Mouse (Mus musculus) heart, embryonic 10.5 days (tissue): ENCODE results near the gene Slc18b1. TPM values are rescaled to one million over a fixed set of nuclear protein-coding genes. Genes with fewer than 3 reads are reported as not detected.

Experiments
- DNase-seq: peaks from one replicate; pipeline ENCODE4 v3.0.0-alpha.2; 2017; ENCODE audit warnings: low spot score
- H3K27ac ChIP-seq: fragments of 300-500 bp; sonication (generic); 2 replicates; pipeline ENCODE4 v1.5.1; 2016; ENCODE audit warnings: mild to moderate bottlenecking
- H3K27me3 ChIP-seq: fragments of 300-500 bp; sonication (generic); 2 replicates; pipeline ENCODE4 v1.6.1; 2016; ENCODE audit warnings: mild to moderate bottlenecking; ENCODE audit not compliant: poor library complexity, insufficient read depth, severe bottlenecking
- H3K36me3 ChIP-seq: fragments of 300-500 bp; sonication (generic); 2 replicates; pipeline ENCODE4 v1.6.1; 2016; ENCODE audit warnings: mild to moderate bottlenecking, moderate library complexity
- H3K4me1 ChIP-seq: fragments of 300-500 bp; sonication (generic); 2 replicates; pipeline ENCODE4 v1.6.1; 2016; ENCODE audit warnings: mild to moderate bottlenecking
- H3K4me3 ChIP-seq: fragments of 300-500 bp; sonication (generic); 2 replicates; pipeline ENCODE4 v1.5.1; 2016; ENCODE audit warnings: mild to moderate bottlenecking, moderate library complexity
- H3K9me3 ChIP-seq: fragments of 300-500 bp; sonication (generic); 2 replicates; pipeline ENCODE4 v1.6.1; 2016; ENCODE audit warnings: mild to moderate bottlenecking, moderate library complexity
- whole genome bisulfite sequencing: fragments of 180-500 bp; shearing (Covaris S2); methylation state at CpG from one replicate; pipeline ENCODE4 v1.1.7; 2016; 5-methylcytosine and 5-hydroxymethylcytosine counted together
- polyA plus RNA-seq: library from polyadenylated mRNA; unstranded; fragments of >200 nt; fragmentation: Nextera tagmentation; extraction: Ambion mirVana; gene quantifications from 2 replicates; pipeline ENCODE4 v1.2.1, GENCODE M21; 2016

Gene Slc18b1
- polyA plus RNA-seq, 1 experiment from 2014 or later = 5.6 TPM

GRCm38 (mm10) chr10:23812852-23813766 is 16.3 kb downstream of the Slc18b1 start:
- no peaks in the 10 kb centered on the region for H3K9me3 ChIP-seq
- no peaks in the 10 kb centered on the region for H3K27me3 ChIP-seq
- no peak overlapping the region for H3K4me3 ChIP-seq
- H3K27ac ChIP-seq = no peak overlapping the region
- 0 out of 2 replicates have a peak, but pooled peaks cover 5% of the 10 kb centered on the region for H3K4me1 ChIP-seq
- H3K36me3 ChIP-seq = no peaks in the 10 kb centered on the region
- DNase-seq = no peak
- 55% methylated on average over 11 of the region's 11 CpGs for WGBS

DNA sequence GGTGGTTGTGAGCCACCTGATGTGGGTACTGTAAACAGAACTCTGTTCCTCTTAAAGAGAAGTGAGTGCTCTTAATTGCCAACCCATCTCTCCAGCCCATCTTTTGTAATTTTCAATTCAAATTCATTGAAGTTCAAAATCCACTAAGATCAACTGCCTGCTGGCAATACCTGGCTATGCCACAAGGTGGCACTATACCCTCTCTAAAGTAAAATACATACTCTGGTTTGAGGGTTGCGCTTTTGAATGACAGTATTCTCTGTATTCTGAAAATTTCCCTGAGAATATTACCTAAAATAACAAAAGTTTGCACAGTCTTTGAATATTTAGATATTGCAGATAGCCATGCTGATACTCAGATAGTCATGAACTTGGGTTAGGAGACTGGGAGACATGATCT is 18.4 kb downstream of the Slc18b1 start:
- Histone ChIP-seq H3K4me3 (no peak overlapping the region), H3K36me3 (peaks cover 8% of the 10 kb centered on the region; the same call in 1 of the 2 replicates), H3K27ac (no peak overlapping the region), H3K9me3 (no peaks in the 10 kb centered on the region), H3K27me3 (no peaks in the 10 kb centered on the region), H3K4me1 (0 out of 2 replicates have a peak, but pooled peaks cover 5% of the 10 kb centered on the region)
- 64% methylated on average over 1 of the region's 1 CpGs for WGBS
- no peak for DNase-seq

- Histone ChIP-seq H3K27me3 (no peaks in the 10 kb centered on the region), H3K9me3 (no peaks in the 10 kb centered on the region), H3K4me1 (0 out of 2 replicates have a peak, but pooled peaks cover 5% of the 10 kb centered on the region), H3K27ac (no peak overlapping the region), H3K4me3 (no peak overlapping the region), H3K36me3 (peaks cover 8% of the 10 kb centered on the region; the same call in 1 of the 2 replicates)
- DNase-seq = no peak
- WGBS = 66% methylated on average over 7 of the region's 7 CpGs
Measured at GRCm38 (mm10) chr10:23816241-23816640, 19.5 kb downstream of the Slc18b1 start.

- no peak for DNase-seq
- Histone ChIP-seq H3K9me3 (no peaks in the 10 kb centered on the region), H3K27me3 (no peaks in the 10 kb centered on the region), H3K4me3 (no peak overlapping the region), H3K4me1 (no peaks in the 10 kb centered on the region), H3K36me3 (peaks cover 36% of the 10 kb centered on the region; the same call in 1 of the 2 replicates), H3K27ac (no peak overlapping the region)
- 84% methylated on average over 7 of the region's 7 CpGs for WGBS
Measured at GRCm38 (mm10) chr10:23826516-23826915, 29.7 kb downstream of the Slc18b1 start.

DNA sequence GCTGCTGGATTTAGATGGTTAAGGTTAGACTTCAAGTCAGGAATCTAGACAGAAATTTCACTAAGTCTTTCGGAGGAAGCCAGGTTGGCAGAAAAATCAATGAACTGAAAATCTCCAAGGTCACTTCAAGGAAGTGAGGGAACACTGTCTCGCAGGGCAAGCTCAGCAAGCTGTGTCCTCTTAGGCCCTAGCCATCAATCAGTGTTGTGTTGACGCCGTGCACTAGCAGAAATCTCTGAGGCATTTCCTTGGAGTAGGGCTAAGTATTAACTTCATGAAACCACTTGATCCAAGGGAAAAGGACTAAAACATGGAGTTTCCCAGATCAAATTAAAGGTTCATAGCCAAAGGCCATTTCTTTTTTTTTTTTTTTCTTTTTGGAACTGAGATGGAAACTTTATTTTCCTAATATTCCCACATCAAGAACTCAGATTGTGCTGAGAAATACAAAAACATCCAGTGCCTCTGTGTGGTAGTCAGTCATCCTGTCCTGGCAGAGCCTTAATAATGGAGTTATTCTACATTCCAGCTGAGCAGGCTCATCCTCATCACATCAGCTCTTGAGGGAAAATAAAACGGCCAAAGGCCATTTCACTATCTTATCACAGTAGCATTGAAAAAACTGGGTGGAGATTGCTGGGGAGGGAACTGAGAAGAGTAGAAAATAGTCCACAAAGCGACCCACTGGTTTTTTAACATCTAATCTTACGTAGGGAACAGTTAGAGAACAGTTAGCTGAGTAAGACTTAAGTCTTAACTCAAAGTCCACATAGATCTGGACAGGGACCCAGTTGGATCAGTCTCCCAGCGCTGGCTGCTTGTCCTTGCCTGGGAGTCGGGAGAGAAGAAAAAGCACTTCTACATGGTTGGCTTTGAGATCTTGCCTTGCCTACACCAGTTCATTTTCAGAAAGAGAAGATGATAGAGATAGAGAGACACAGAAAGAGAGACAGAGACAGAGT is 39.5 kb downstream of the Slc18b1 start:
- Histone ChIP-seq H3K9me3 (no peaks in the 10 kb centered on the region), H3K4me1 (no peaks in the 10 kb centered on the region), H3K27ac (no peak overlapping the region), H3K4me3 (no peak overlapping the region), H3K27me3 (no peaks in the 10 kb centered on the region), H3K36me3 (no peaks in the 10 kb centered on the region)
- DNase-seq = no peak
- 53% methylated on average over 9 of the region's 9 CpGs for WGBS

DNA sequence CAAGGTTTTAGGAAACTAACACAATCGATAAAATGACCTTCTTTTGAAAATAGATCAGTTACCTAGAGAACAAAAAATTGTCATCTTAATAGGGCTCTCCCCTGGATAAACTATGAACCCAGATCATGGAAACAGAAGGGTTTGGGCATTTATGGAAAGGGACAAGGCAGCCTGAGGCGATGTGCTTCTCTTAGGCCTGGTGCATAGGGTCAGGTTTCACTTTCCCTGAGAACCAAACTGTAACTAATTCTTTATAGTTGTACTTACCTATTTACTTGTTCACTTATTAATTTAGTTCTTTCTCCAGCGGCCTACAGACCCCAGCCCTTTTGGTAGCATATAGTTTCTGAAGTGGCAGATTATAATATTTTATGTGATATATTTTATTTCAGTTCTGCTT is 40.3 kb downstream of the Slc18b1 start:
- no peak for DNase-seq

GRCm38 (mm10) chr10:23838910-23839309 is 42.1 kb downstream of the Slc18b1 start:
- no peaks in the 10 kb centered on the region for H3K27me3 ChIP-seq
- no peaks in the 10 kb centered on the region for H3K9me3 ChIP-seq
- DNase-seq = no peak
- no peak overlapping the region for H3K4me3 ChIP-seq
- no peak overlapping the region for H3K27ac ChIP-seq
- no peaks in the 10 kb centered on the region for H3K36me3 ChIP-seq
- 91% methylated on average over 3 of the region's 3 CpGs for WGBS
- H3K4me1 ChIP-seq = no peaks in the 10 kb centered on the region

More for the DNA sequence above, 40.3 kb downstream of the Slc18b1 start:
- Histone ChIP-seq H3K27ac (no peak overlapping the region), H3K27me3 (no peaks in the 10 kb centered on the region), H3K4me3 (no peak overlapping the region), H3K4me1 (no peaks in the 10 kb centered on the region), H3K36me3 (no peaks in the 10 kb centered on the region), H3K9me3 (no peaks in the 10 kb centered on the region)
- 64% methylated on average over 3 of the region's 3 CpGs for WGBS

GRCm38 (mm10) chr10:23839368-23839767 is 42.6 kb downstream of the Slc18b1 start:
- DNase-seq = no peak
- 28% methylated on average over 9 of the region's 9 CpGs for WGBS
- Histone ChIP-seq H3K9me3 (no peaks in the 10 kb centered on the region), H3K27ac (no peak overlapping the region), H3K4me1 (no peaks in the 10 kb centered on the region), H3K27me3 (no peaks in the 10 kb centered on the region), H3K36me3 (no peaks in the 10 kb centered on the region), H3K4me3 (no peak overlapping the region)

DNA sequence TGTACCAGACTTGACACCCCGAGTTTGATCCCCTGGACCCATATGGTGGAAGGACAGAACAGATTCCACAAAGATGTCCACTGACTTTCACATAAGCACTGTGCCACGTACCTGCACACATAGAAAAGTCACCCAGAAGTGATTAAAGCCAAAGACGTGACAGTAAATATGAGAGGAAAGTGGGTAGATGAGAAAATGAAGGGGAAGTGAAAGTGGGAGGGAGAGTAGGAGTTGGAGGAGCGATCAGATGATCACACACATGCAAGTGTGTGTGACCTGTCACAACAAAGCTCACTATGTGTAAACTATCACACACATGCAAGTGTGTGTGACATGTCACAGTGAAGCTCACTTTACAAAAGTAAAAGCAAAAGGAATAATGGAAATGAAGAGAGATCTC is 43.7 kb downstream of the Slc18b1 start:
- Histone ChIP-seq H3K4me1 (no peaks in the 10 kb centered on the region), H3K36me3 (no peaks in the 10 kb centered on the region), H3K9me3 (no peaks in the 10 kb centered on the region), H3K4me3 (no peak overlapping the region), H3K27ac (no peak overlapping the region), H3K27me3 (no peaks in the 10 kb centered on the region)
- 76% methylated on average over 4 of the region's 4 CpGs for WGBS
- no peak for DNase-seq

- 81% methylated on average over 4 of the region's 4 CpGs for WGBS
- no peaks in the 10 kb centered on the region for H3K27me3 ChIP-seq
- DNase-seq = no peak
Measured at GRCm38 (mm10) chr10:23851228-23851912, 54.6 kb downstream of the Slc18b1 start, which contains the start of gene Vnn3. Vnn3 (plus strand) TSS chr10:23851462.

DNA sequence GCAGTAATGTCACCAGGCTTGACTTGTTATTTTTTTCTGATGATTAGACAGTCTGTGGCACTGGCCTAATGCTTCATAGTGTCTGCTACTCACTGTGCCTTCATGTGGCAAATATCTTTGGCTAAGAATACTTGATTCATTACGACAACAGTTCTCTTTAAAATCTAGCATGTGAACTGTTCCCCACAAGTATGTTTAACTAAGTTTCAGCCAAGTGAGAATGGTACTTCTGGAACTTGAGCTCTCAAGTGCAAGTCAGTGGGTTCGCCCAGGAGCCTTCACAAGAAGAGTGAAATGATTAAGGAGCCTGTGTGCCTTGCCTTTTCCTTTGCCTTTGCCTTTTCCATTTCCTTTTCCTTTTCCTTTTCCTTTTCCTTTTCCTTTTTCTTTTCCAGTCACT is 55.3 kb downstream of the Slc18b1 start:
- Histone ChIP-seq H3K36me3 (no peaks in the 10 kb centered on the region), H3K4me3 (no peak overlapping the region), H3K27me3 (no peaks in the 10 kb centered on the region), H3K4me1 (no peaks in the 10 kb centered on the region), H3K9me3 (no peaks in the 10 kb centered on the region), H3K27ac (no peak overlapping the region)
- DNase-seq = no peak
- WGBS = 78% methylated on average over 2 of the region's 2 CpGs

More at GRCm38 (mm10) chr10:23851228-23851912, 54.6 kb downstream of the Slc18b1 start, which contains the start of gene Vnn3:
- H3K27ac ChIP-seq = no peak within 1 kb of the TSS
- H3K9me3 ChIP-seq = no peaks in the 10 kb centered on the region
- H3K4me3 ChIP-seq = no peak within 1 kb of the TSS
- H3K36me3 ChIP-seq = no peaks in the 10 kb centered on the region
- H3K4me1 ChIP-seq = no peaks in the 10 kb centered on the region
